Mouse (Mus musculus) forebrain, embryonic 12.5 days (tissue): ENCODE measurements at regions not wholly inside any gene's neighbourhood (a gene's known extent, or its start where the extent isn't known, plus 50 kb on each side); places are given as distances from the start of the nearest gene placed in this dataset.
"Not testable (repeated sequence)": the region's sequence is repeated elsewhere in the genome, so short reads cannot be mapped to it uniquely, and the experiment has no call there.

Source experiments
- ATAC-seq: fragments of 200-750 bp; cut with Nextera tagmentation; 2 replicates; pipeline ENCODE4 v1.8.0; 2017; ENCODE audit warnings: moderate TSS enrichment; ENCODE audit not compliant: low FRiP score
- H3K27ac ChIP-seq: fragments of 300-500 bp; sonication (generic); 2 replicates; pipeline ENCODE4 v1.5.1; 2016; ENCODE audit warnings: mild to moderate bottlenecking
- H3K27me3 ChIP-seq: fragments of 300-500 bp; sonication (generic); 2 replicates; pipeline ENCODE4 v1.6.1; 2016; ENCODE audit warnings: mild to moderate bottlenecking
- H3K36me3 ChIP-seq: fragments of 300-500 bp; sonication (generic); replicated peaks from 2 replicates; pipeline ENCODE4 v1.6.1; 2016; ENCODE audit warnings: mild to moderate bottlenecking
- H3K4me1 ChIP-seq: fragments of 300-500 bp; sonication (generic); 2 replicates; pipeline ENCODE4 v1.6.1; 2016
- H3K4me2 ChIP-seq: fragments of 300-500 bp; sonication (generic); 2 replicates; pipeline ENCODE4 v1.6.1; 2016; ENCODE audit warnings: mild to moderate bottlenecking, moderate library complexity
- H3K4me3 ChIP-seq: fragments of 300-500 bp; sonication (generic); replicated peaks from 2 replicates; pipeline ENCODE4 v1.5.1; 2016; ENCODE audit warnings: mild to moderate bottlenecking
- H3K9ac ChIP-seq: fragments of 300-500 bp; sonication (generic); 2 replicates; pipeline ENCODE4 v1.6.1; 2016; ENCODE audit warnings: mild to moderate bottlenecking
- H3K9me3 ChIP-seq: fragments of 300-500 bp; sonication (generic); 2 replicates; pipeline ENCODE4 v1.6.1; 2016
- WGBS: fragments of 180-500 bp; shearing (Covaris S2); methylation state at CpG from one replicate; pipeline ENCODE4 v1.1.7; 2016; 5-methylcytosine and 5-hydroxymethylcytosine counted together

DNA sequence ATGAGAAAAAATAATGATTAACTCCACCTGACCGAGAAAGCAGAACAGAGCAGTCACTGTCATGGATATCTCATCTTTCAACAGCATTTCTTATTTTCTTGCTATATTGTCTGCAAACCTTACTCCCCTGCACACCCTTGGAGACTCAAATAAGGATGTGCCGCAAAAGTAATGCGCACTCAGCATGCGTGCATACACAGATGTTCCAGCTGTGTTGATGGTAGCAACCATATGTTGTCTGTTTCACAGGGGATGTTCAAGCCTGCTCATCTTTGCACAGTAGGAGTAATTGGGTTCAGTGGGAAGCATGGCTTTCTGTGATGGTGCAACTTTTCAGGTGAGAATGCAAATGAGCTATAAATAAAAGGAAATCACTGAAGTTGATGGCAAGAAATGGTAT is 1182.9 kb upstream of the Manea start:
- no peaks in the 10 kb centered on the region for H3K36me3 ChIP-seq
- H3K27ac ChIP-seq: no peak overlapping the region
- no peaks in the 10 kb centered on the region for H3K27me3 ChIP-seq
- H3K9ac ChIP-seq: no peak overlapping the region
- H3K4me3 ChIP-seq: no peak overlapping the region
- H3K9me3 ChIP-seq: no peaks in the 10 kb centered on the region
- no peak overlapping the region for H3K4me2 ChIP-seq
- 93% methylated on average over 4 of the region's 4 CpGs for WGBS
- ATAC-seq: 0 out of 2 replicates have a peak, but pooled peaks have one; percentile 14
- H3K4me1 ChIP-seq: no peaks in the 10 kb centered on the region

DNA sequence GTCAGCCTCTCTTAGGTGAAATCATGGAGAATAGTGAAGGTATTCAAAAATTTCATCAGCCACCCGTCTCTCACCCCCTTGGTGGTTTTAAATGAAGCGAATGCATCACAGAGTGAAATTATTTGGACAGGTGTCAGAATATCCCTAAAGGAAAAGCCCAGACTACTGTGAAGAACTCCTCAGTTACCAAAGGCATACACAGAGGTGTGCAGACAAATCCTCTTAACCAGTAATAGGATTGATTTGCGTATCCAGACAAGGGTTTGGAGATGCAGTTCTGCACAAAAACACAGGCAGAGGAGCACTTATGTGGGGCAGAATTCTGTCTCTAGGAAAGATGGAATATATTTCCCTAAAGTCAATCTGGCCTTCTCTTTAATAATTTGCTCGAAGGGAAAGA is 1173.6 kb upstream of the Manea start:
- H3K9me3 ChIP-seq: no peaks in the 10 kb centered on the region
- 80% methylated on average over 4 of the region's 4 CpGs for WGBS
- no peak overlapping the region for H3K27ac ChIP-seq
- H3K36me3 ChIP-seq: no peaks in the 10 kb centered on the region
- no peaks in the 10 kb centered on the region for H3K27me3 ChIP-seq
- ATAC-seq: no peak
- H3K4me1 ChIP-seq: no peaks in the 10 kb centered on the region; the same call in 1 of the 2 replicates
- H3K4me2 ChIP-seq: no peak overlapping the region
- no peak overlapping the region for H3K9ac ChIP-seq
- H3K4me3 ChIP-seq: no peak overlapping the region

- peak overlapping the region; percentile 62 for H3K27ac ChIP-seq
- peak overlapping the region; percentile 10; the same call in 1 of the 2 replicates for H3K4me3 ChIP-seq
- H3K9ac ChIP-seq: no peak overlapping the region
- peaks cover 10% of the 10 kb centered on the region for H3K4me1 ChIP-seq
- peak overlapping the region; percentile 41 for H3K4me2 ChIP-seq
- H3K9me3 ChIP-seq: no peaks in the 10 kb centered on the region
- WGBS: 15% methylated on average over 14 of the region's 14 CpGs
- peak; percentile 92 for ATAC-seq
- no peaks in the 10 kb centered on the region for H3K27me3 ChIP-seq
- H3K36me3 ChIP-seq: no peaks in the 10 kb centered on the region
Observed at GRCm38 (mm10) chr4:27504829-27505804, 1158.4 kb upstream of the Manea start.

DNA sequence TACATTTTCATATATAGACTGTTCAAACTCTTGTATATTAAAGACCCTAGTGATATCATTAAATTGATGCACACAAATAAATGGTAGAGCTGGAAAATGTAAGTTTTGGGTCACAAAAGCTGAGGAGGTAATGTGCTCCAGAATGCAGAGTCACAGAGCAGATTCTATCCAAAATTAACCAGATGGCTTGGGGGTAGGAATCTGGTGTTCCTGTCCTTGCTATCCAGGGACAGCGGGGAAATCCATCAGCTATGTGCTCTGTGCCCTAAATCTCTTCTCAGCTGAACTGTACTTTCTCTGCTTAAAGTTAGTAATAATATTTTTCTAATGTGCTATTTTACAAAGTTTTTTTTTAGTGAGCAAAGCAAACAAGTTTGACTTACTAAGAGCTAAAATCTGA is 1151.2 kb upstream of the Manea start:
- H3K9ac ChIP-seq: no peak overlapping the region
- ATAC-seq: no peak
- no peak overlapping the region for H3K4me3 ChIP-seq
- 88% methylated on average over 1 of the region's 1 CpGs for WGBS
- H3K4me1 ChIP-seq: no peaks in the 10 kb centered on the region
- H3K27ac ChIP-seq: no peak overlapping the region
- H3K27me3 ChIP-seq: no peaks in the 10 kb centered on the region
- no peak overlapping the region for H3K4me2 ChIP-seq
- no peaks in the 10 kb centered on the region for H3K36me3 ChIP-seq
- no peaks in the 10 kb centered on the region for H3K9me3 ChIP-seq

DNA sequence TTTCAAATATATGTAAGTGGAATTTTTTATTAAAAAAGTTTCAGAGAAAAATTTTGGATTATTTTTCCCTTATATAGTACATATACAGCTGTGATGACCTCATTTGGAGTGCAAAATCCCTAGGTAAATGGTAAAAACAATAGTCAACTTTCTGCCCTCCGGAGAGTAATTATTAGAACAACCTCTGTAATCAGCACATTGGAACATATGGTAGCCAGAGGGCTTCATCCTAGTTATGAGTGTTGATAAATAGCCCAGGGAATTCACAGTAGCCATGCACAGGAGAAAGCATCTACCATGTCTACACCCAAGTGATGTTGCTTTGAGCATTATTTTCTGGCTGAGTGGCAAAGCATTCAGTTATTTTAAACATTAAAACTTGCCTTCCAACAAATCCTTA is 1150.6 kb upstream of the Manea start:
- WGBS: 78% methylated on average over 1 of the region's 1 CpGs
- Histone ChIP-seq H3K4me1 (no peaks in the 10 kb centered on the region), H3K4me2 (no peak overlapping the region), H3K27ac (no peak overlapping the region), H3K36me3 (no peaks in the 10 kb centered on the region), H3K9ac (no peak overlapping the region), H3K4me3 (no peak overlapping the region), H3K9me3 (no peaks in the 10 kb centered on the region), H3K27me3 (no peaks in the 10 kb centered on the region)
- ATAC-seq: no peak

- H3K9ac ChIP-seq: no peak overlapping the region
- H3K27me3 ChIP-seq: no peaks in the 10 kb centered on the region
- H3K4me1 ChIP-seq: no peaks in the 10 kb centered on the region
- no peak overlapping the region for H3K27ac ChIP-seq
- H3K36me3 ChIP-seq: no peaks in the 10 kb centered on the region
- no peaks in the 10 kb centered on the region for H3K9me3 ChIP-seq
- H3K4me3 ChIP-seq: no peak overlapping the region
- ATAC-seq: no peak
- WGBS: 94% methylated on average over 2 of the region's 2 CpGs
- no peak overlapping the region for H3K4me2 ChIP-seq
Observed at GRCm38 (mm10) chr4:27491312-27491711, 1144.6 kb upstream of the Manea start.

GRCm38 (mm10) chr4:27449901-27450300 is 1103.2 kb upstream of the Manea start:
- no peak overlapping the region for H3K4me2 ChIP-seq
- no peak for ATAC-seq
- no peak overlapping the region for H3K9ac ChIP-seq
- H3K27me3 ChIP-seq: no peaks in the 10 kb centered on the region
- no peaks in the 10 kb centered on the region for H3K9me3 ChIP-seq
- WGBS: 89% methylated on average over 4 of the region's 4 CpGs
- H3K36me3 ChIP-seq: no peaks in the 10 kb centered on the region
- no peaks in the 10 kb centered on the region for H3K4me1 ChIP-seq
- no peak overlapping the region for H3K27ac ChIP-seq
- H3K4me3 ChIP-seq: no peak overlapping the region

DNA sequence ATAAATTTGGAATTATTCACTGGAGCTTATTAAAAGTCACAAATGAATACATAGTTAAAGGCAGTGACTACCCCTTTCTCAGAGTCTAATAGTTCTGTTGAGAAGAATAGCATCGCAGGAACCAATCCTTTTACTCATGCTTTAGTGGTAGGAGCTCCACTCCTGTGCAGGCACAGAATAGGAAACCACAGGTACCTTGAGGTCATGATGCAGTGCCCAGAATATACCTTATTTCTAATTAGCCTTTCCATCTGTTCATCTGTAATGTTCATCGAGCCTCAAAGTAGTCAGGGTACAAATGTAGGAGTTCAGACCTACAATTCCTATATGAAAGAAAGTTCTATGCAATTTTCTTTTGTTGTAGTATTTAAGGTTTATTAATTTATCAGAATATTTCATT is 1099.6 kb upstream of the Manea start:
- 87% methylated on average over 2 of the region's 2 CpGs for WGBS
- no peaks in the 10 kb centered on the region for H3K27me3 ChIP-seq
- no peaks in the 10 kb centered on the region for H3K9me3 ChIP-seq
- H3K4me2 ChIP-seq: no peak overlapping the region
- no peak for ATAC-seq
- no peak overlapping the region for H3K9ac ChIP-seq
- no peak overlapping the region for H3K27ac ChIP-seq
- H3K4me1 ChIP-seq: no peaks in the 10 kb centered on the region
- H3K4me3 ChIP-seq: no peak overlapping the region
- H3K36me3 ChIP-seq: no peaks in the 10 kb centered on the region

DNA sequence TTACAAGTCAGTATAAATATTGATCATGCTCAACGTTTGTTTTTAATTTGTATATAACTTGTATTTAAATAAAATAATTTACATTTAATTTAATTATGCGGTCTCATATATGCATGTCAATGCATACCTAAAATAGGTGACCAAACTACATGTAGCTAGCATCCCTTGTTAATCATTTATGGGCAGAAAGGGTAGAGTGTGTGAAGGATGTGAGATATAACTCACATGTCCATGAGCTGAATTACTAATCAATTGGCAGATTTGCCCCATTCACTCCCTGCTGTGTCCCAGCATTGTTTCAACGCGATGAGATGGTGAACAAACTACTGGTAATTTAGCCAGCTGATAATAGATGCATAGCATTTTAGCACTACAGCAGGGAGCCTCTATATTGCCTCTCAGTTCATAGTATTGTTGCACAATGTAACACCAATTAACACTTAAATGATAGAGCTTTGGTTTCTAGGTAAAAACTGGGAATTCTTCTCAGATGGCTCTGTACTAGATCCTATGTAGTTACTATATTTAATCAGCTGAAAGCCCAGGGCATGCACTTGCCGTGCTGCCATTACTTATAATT is 1082.6 kb upstream of the Manea start:
- no peaks in the 10 kb centered on the region for H3K27me3 ChIP-seq
- no peak overlapping the region for H3K4me2 ChIP-seq
- 59% methylated on average over 5 of the region's 5 CpGs for WGBS
- H3K9ac ChIP-seq: no peak overlapping the region
- no peaks in the 10 kb centered on the region for H3K4me1 ChIP-seq
- H3K9me3 ChIP-seq: no peaks in the 10 kb centered on the region
- ATAC-seq: peak; percentile 66
- H3K36me3 ChIP-seq: no peaks in the 10 kb centered on the region
- H3K27ac ChIP-seq: no peak overlapping the region
- no peak overlapping the region for H3K4me3 ChIP-seq

DNA sequence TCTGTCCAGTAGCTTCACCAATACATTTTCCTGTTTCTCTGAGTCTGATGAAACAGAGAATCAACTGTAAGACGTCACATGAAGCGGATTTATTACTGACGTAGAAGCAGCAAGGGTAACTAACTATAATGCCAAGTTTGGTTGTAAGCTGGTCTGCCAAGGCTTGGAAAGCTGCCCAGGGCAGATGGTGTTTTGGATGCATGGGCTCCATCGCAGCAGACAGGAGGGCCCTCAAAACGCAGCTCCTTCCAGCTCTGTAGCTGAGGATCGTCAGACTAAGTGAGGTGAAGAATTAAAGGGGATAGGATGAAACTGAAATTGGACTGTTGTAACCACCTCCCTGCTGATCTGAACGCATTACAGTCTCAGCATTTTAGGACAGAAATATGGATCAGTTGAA is 1079.2 kb upstream of the Manea start:
- Histone ChIP-seq H3K36me3 (no peaks in the 10 kb centered on the region), H3K4me1 (no peaks in the 10 kb centered on the region), H3K27ac (no peak overlapping the region), H3K9ac (no peak overlapping the region), H3K9me3 (no peaks in the 10 kb centered on the region), H3K4me3 (no peak overlapping the region), H3K27me3 (no peaks in the 10 kb centered on the region), H3K4me2 (no peak overlapping the region)
- ATAC-seq: no peak
- 91% methylated on average over 7 of the region's 7 CpGs for WGBS

DNA sequence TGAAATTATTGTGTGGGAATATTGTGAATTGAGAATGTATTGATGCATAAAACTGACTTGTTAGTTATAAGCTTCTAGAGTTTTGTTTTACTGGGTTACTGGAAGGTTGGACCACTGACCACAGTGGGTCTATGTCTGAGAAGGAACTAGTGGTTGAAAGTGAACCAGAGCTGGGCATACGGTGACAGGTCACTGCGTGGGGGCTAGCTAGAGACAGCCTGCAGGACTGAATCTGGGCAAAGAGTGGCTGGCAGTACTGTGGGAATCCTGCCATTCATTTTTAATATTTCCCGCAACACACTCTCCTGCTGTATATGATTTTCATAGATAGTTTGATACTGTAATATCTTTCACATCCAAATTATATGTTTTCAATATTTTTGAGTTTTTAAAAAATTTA is 1077.2 kb upstream of the Manea start:
- H3K9ac ChIP-seq: no peak overlapping the region
- WGBS: 93% methylated on average over 3 of the region's 3 CpGs
- ATAC-seq: no peak
- no peak overlapping the region for H3K4me2 ChIP-seq
- no peaks in the 10 kb centered on the region for H3K4me1 ChIP-seq
- H3K9me3 ChIP-seq: no peaks in the 10 kb centered on the region
- no peaks in the 10 kb centered on the region for H3K27me3 ChIP-seq
- H3K27ac ChIP-seq: no peak overlapping the region
- no peak overlapping the region for H3K4me3 ChIP-seq
- H3K36me3 ChIP-seq: no peaks in the 10 kb centered on the region

DNA sequence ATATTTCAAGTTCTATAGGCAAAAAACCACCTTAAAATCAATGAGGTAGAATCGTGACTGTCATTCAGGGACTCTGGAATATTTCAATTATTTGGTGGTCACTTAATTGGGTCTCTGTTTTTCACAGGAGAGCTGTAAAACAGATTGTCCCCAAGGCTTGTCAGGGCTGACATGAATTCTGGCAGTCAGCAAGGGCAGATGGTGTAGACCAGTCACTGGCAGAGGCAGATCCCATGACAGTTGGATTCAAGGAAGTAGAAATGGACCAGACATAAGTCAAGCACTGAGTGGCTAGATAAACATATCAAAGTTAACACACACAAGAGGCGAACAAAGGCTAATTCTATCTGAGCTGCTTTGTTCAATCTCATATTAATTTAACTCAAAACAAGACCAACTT is 1071.8 kb upstream of the Manea start:
- H3K27me3 ChIP-seq: no peaks in the 10 kb centered on the region
- no peak for ATAC-seq
- 83% methylated on average over 2 of the region's 2 CpGs for WGBS
- no peaks in the 10 kb centered on the region for H3K9me3 ChIP-seq
- no peaks in the 10 kb centered on the region for H3K4me1 ChIP-seq
- H3K4me2 ChIP-seq: no peak overlapping the region
- no peak overlapping the region for H3K4me3 ChIP-seq
- H3K27ac ChIP-seq: no peak overlapping the region
- H3K36me3 ChIP-seq: no peaks in the 10 kb centered on the region
- H3K9ac ChIP-seq: no peak overlapping the region

GRCm38 (mm10) chr4:27384941-27385340 is 1038.2 kb upstream of the Manea start:
- not testable (repeated sequence) for H3K27me3 ChIP-seq, H3K4me2 ChIP-seq, H3K9me3 ChIP-seq, H3K4me3 ChIP-seq, H3K4me1 ChIP-seq, ATAC-seq, H3K36me3 ChIP-seq, H3K9ac ChIP-seq, H3K27ac ChIP-seq
- WGBS: 93% methylated on average over 5 of the region's 5 CpGs
